Mouse (Mus musculus) CD4-positive, CD25-positive, alpha-beta regulatory T cell, adult 2 months (primary cell): ENCODE results near the gene Tunar.

ENCODE experiments used
- DNase-seq: peaks from one replicate; pipeline ENCODE4 v3.0.0-alpha.2; 2012; ENCODE audit warnings: low read depth, low spot score

Gene Tunar

GRCm38 (mm10) chr12:105403742-105404141, 70.1 kb downstream of the Tunar start:
- no peak for DNase-seq

GRCm38 (mm10) chr12:105406008-105406407, 72.3 kb downstream of the Tunar start:
- no peak for DNase-seq

- DNase-seq, result no peak
Measured at GRCm38 (mm10) chr12:105413909-105414308, 80.2 kb downstream of the Tunar start.

GRCm38 (mm10) chr12:105420476-105420875, 86.8 kb downstream of the Tunar start:
- no peak for DNase-seq

- DNase-seq, result no peak
Measured at GRCm38 (mm10) chr12:105426541-105426940, 92.9 kb downstream of the Tunar start.

- DNase-seq, result peak; percentile 25
Measured at GRCm38 (mm10) chr12:105427039-105427757, 93.5 kb downstream of the Tunar start.

GRCm38 (mm10) chr12:105431872-105432271, 98.2 kb downstream of the Tunar start:
- DNase-seq, result no peak

GRCm38 (mm10) chr12:105432807-105433206, 99.1 kb downstream of the Tunar start:
- DNase-seq, result no peak
